Mouse (Mus musculus) embryonic facial prominence, embryonic 11.5 days (tissue): ENCODE measurements around the gene Ubox5. TPM values are rescaled to one million over a fixed set of nuclear protein-coding genes. Genes with fewer than 3 reads are reported as not detected.
"Not testable (repeated sequence)": the region's sequence is repeated elsewhere in the genome, so short reads cannot be mapped to it uniquely, and the experiment has no call there.

Experiments used
- ATAC-seq: fragments of 200-750 bp; cut with Nextera tagmentation; replicated peaks from 2 replicates; pipeline ENCODE4 v1.8.0; 2017; ENCODE audit warnings: low read depth; ENCODE audit not compliant: insufficient number of reproducible peaks, low FRiP score, low TSS enrichment
- DNase-seq: peaks from one replicate; pipeline ENCODE4 v3.0.0-alpha.2; 2015; ENCODE audit warnings: low spot score
- H3K27ac ChIP-seq: fragments of 300-500 bp; sonication (generic); replicated peaks from 2 replicates; pipeline ENCODE4 v1.5.1; 2014; ENCODE audit warnings: mild to moderate bottlenecking, low read depth, low read length, control low read depth
- H3K27me3 ChIP-seq: fragments of 300-500 bp; sonication (generic); 2 replicates; pipeline ENCODE4 v1.6.1; 2014; ENCODE audit warnings: mild to moderate bottlenecking, low read length, moderate library complexity, mixed read lengths; ENCODE audit not compliant: control insufficient read depth, insufficient read depth
- H3K36me3 ChIP-seq: fragments of 300-500 bp; sonication (generic); replicated peaks from 2 replicates; pipeline ENCODE4 v1.6.1; 2014; ENCODE audit warnings: low read depth, mild to moderate bottlenecking, low read length, moderate library complexity, mixed read lengths; ENCODE audit not compliant: control insufficient read depth, insufficient read depth
- H3K4me1 ChIP-seq: fragments of 300-500 bp; sonication (generic); 2 replicates; pipeline ENCODE4 v1.6.1; 2014; ENCODE audit warnings: low read length, mixed read lengths; ENCODE audit not compliant: control insufficient read depth, insufficient read depth
- H3K4me2 ChIP-seq: fragments of 300-500 bp; sonication (generic); 2 replicates; pipeline ENCODE4 v1.6.1; 2014; ENCODE audit warnings: low read depth, mild to moderate bottlenecking, control low read depth, low read length, moderate library complexity
- H3K4me3 ChIP-seq: fragments of 300-500 bp; sonication (generic); 2 replicates; pipeline ENCODE4 v1.5.1; 2014; ENCODE audit warnings: low read depth, low read length, control low read depth
- H3K9ac ChIP-seq: fragments of 300-500 bp; sonication (generic); replicated peaks from 2 replicates; pipeline ENCODE4 v1.6.1; 2014; ENCODE audit warnings: mild to moderate bottlenecking, control low read depth, low read length
- H3K9me3 ChIP-seq: fragments of 300-500 bp; sonication (generic); replicated peaks from 2 replicates; pipeline ENCODE4 v1.6.1; 2016; ENCODE audit warnings: mild to moderate bottlenecking, low read length, inconsistent platforms, mixed read lengths; ENCODE audit not compliant: control insufficient read depth
- WGBS: fragments of 180-500 bp; shearing (Covaris S2); extraction: QIAGEN DNeasy Blood & Tissue Kit; methylation state at CpG from one replicate; pipeline ENCODE4 v1.1.7; 2014; 5-methylcytosine and 5-hydroxymethylcytosine counted together
- polyA plus RNA-seq: library from polyadenylated mRNA; unstranded; fragments of >200 nt; fragmentation: Nextera tagmentation; extraction: Ambion mirVana; gene quantifications from 2 replicates; pipeline ENCODE4 v1.2.1, GENCODE M21; 2014

Gene Ubox5
- polyA plus RNA-seq, 1 experiment from 2014 or later = 19.8 TPM

DNA sequence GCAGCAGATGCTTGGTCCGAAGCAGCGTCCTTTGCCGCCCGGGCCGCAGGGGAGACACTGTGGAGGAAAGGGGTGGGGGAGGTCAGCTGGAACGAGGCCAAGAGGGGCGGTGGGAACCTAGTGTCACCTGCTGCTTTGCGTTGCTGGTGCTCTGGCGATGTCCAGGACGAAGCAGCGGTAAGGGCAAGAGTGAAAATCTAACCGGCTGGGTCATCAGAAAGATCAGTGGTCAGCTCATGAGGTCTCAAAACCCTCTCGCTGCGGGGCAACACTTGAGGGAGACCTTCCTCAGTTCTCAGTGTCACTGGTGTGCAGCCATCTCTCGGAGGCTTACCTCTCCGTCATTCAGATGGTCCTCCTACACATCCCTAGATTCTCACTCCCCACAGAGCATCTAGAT is 48.6 kb downstream of the Ubox5 start:
- 2% methylated on average over 15 of the region's 16 CpGs for WGBS
- Histone ChIP-seq H3K4me1 (peaks cover 6% of the 10 kb centered on the region; the same call in 1 of the 2 replicates), H3K36me3 (no peaks in the 10 kb centered on the region), H3K27ac (no peak overlapping the region), H3K27me3 (peaks cover 62% of the 10 kb centered on the region), H3K9ac (no peak overlapping the region), H3K4me2 (peak overlapping the region; percentile 34), H3K4me3 (peak overlapping the region; percentile 21), H3K9me3 (no peaks in the 10 kb centered on the region)
- DNase-seq (no peak), ATAC-seq (no peak)

GRCm38 (mm10) chr2:130579791-130580190 is 50.0 kb downstream of the Ubox5 start:
- H3K9ac ChIP-seq = no peak overlapping the region
- H3K36me3 ChIP-seq = no peaks in the 10 kb centered on the region
- H3K4me1 ChIP-seq = peaks cover 6% of the 10 kb centered on the region; the same call in 1 of the 2 replicates
- no peak for ATAC-seq
- peaks cover 73% of the 10 kb centered on the region for H3K27me3 ChIP-seq
- no peak overlapping the region for H3K4me2 ChIP-seq
- H3K27ac ChIP-seq = no peak overlapping the region
- no peaks in the 10 kb centered on the region for H3K9me3 ChIP-seq
- no peak overlapping the region for H3K4me3 ChIP-seq
- no peak for DNase-seq
- WGBS = 4% methylated on average over 8 of the region's 8 CpGs

DNA sequence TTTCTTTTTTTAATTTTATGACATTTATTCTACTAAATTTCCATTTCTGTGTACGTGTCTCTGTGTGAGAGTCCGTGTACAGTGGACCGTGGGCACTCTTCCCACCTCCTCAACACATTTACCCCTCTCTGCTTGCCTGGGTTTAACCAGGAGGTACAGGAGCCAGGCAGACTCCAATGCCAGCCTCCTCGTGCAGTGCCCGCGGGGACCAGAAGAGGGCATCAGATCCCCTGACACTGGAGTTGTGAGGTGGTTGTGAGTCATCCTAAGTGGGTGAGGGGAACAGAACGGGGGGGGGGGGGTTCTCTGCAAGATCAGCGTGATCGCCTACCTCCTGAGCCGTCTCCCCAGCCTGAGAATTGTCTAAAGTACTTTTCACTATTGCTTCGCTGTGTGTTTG is 51.7 kb downstream of the Ubox5 start:
- Histone ChIP-seq H3K4me1 (peaks cover 6% of the 10 kb centered on the region; the same call in 1 of the 2 replicates), H3K4me2 (no peak overlapping the region), H3K9me3 (no peaks in the 10 kb centered on the region), H3K27ac (no peak overlapping the region), H3K9ac (no peak overlapping the region), H3K4me3 (no peak overlapping the region), H3K27me3 (peaks cover 73% of the 10 kb centered on the region), H3K36me3 (no peaks in the 10 kb centered on the region)
- peak; percentile 59 for DNase-seq
- 7% methylated on average over 9 of the region's 11 CpGs for WGBS
- ATAC-seq = no peak

DNA sequence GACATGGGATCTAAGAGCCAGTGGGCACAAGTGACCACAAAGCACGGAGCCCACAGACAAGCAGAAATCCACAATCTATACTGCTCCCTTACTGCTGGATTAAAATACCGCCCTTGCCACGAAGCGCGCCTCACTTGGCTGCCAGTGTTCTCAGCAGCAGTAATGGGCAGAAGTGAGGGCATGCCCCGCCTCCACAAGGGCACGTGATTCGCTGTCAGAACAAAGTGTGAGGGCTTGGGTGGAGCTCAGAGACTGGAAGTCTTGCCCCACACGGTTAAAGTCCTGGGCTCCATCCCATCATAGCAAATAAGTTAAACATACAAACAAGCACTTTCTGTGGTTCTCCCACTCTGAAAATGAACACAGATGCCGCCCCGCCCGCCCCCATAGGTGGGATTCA is 52.2 kb downstream of the Ubox5 start:
- peak; percentile 38 for DNase-seq
- Histone ChIP-seq H3K27me3 (peaks cover 69% of the 10 kb centered on the region), H3K4me3 (no peak overlapping the region), H3K4me1 (peaks cover 6% of the 10 kb centered on the region; the same call in 1 of the 2 replicates), H3K4me2 (peak overlapping the region; percentile 30; the same call in 1 of the 2 replicates), H3K9ac (no peak overlapping the region), H3K36me3 (no peaks in the 10 kb centered on the region), H3K27ac (no peak overlapping the region), H3K9me3 (no peaks in the 10 kb centered on the region)
- no peak for ATAC-seq
- 5% methylated on average over 12 of the region's 12 CpGs for WGBS

- Histone ChIP-seq H3K9me3 (no peaks in the 10 kb centered on the region), H3K27ac (no peak overlapping the region), H3K36me3 (no peaks in the 10 kb centered on the region), H3K4me2 (peak overlapping the region; percentile 51), H3K27me3 (peaks cover 63% of the 10 kb centered on the region), H3K9ac (no peak overlapping the region; the same call in 1 of the 2 replicates), H3K4me1 (peaks cover 6% of the 10 kb centered on the region; the same call in 1 of the 2 replicates), H3K4me3 (peak overlapping the region; percentile 24; the same call in 1 of the 2 replicates)
- DNase-seq (no peak), ATAC-seq (no peak)
- WGBS = 2% methylated on average over 9 of the region's 9 CpGs
Measured at GRCm38 (mm10) chr2:130577021-130577420, 52.8 kb downstream of the Ubox5 start.

DNA sequence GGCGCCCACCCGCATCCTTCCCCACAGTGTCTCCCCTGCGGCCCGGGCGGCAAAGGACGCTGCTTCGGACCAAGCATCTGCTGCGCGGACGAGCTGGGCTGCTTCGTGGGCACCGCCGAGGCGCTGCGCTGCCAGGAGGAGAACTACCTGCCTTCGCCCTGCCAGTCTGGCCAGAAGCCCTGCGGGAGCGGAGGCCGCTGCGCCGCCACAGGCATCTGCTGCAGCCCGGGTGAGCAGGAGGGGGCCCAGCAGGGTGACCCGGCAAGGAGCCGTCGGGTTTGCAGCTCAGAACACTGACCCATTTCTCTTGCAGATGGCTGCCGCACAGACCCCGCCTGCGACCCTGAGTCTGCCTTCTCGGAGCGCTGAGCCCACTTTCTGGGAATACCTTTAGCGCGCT is 53.3 kb downstream of the Ubox5 start:
- Histone ChIP-seq H3K4me3 (peak overlapping the region; percentile 24), H3K4me2 (peak overlapping the region; percentile 51), H3K27me3 (peaks cover 58% of the 10 kb centered on the region)
- not testable (repeated sequence) for H3K36me3 ChIP-seq, ATAC-seq, H3K9ac ChIP-seq, H3K27ac ChIP-seq, DNase-seq, H3K9me3 ChIP-seq, H3K4me1 ChIP-seq
- WGBS = 2% methylated on average over 27 of the region's 32 CpGs

GRCm38 (mm10) chr2:130575873-130576272 is 54.0 kb downstream of the Ubox5 start, which contains the start of gene Oxt:
Gene Oxt, plus strand, starts transcription at chr2:130576173.
- H3K4me1 ChIP-seq = peaks cover 6% of the 10 kb centered on the region; the same call in 1 of the 2 replicates
- WGBS = 36% methylated on average over 9 of the region's 9 CpGs
- H3K27ac ChIP-seq = no peak within 1 kb of the TSS
- peaks cover 51% of the 10 kb centered on the region for H3K27me3 ChIP-seq
- ATAC-seq (no peak), DNase-seq (no peak)
- H3K4me2 ChIP-seq = peak within 1 kb of the TSS; percentile 51
- H3K4me3 ChIP-seq = peak within 1 kb of the TSS; percentile 24
- H3K9me3 ChIP-seq = no peaks in the 10 kb centered on the region
- no peak within 1 kb of the TSS; the same call in 1 of the 2 replicates for H3K9ac ChIP-seq
- H3K36me3 ChIP-seq = no peaks in the 10 kb centered on the region

DNA sequence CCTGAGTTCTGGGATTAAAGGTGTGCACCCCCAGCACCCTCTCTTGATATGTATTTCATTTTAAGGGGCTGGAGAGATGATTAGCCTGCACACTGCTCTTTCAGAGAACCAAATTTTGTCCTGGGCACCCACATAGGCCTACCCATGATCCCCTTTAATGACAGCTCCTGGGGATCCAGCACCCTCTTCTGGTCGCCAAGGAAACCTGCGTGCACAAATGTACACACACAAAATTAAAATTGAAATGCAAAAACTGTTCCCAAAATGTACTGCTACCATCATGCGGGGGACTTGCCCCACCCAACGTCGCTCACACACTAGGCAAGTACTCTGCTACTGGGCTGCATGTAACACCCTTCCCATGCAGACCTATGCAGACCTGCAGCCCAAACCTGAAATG is 54.9 kb downstream of the Ubox5 start:
- Histone ChIP-seq H3K4me3 (no peak overlapping the region), H3K9me3 (no peaks in the 10 kb centered on the region), H3K27me3 (peaks cover 43% of the 10 kb centered on the region), H3K27ac (no peak overlapping the region), H3K4me1 (0 out of 2 replicates have a peak, but pooled peaks cover 2% of the 10 kb centered on the region), H3K4me2 (no peak overlapping the region), H3K36me3 (no peaks in the 10 kb centered on the region), H3K9ac (no peak overlapping the region)
- DNase-seq (no peak), ATAC-seq (no peak)
- WGBS = 80% methylated on average over 5 of the region's 5 CpGs
